Mouse (Mus musculus): ENCODE data around the gene Trak1. TPM values are rescaled to one million over a fixed set of nuclear protein-coding genes. Genes with fewer than 3 reads are reported as not detected.
A peak's percentile ranks its signal among the peaks of the same experiment; 100 is the strongest.

The Trak1 gene
- polyA plus RNA-seq, 1 experiment from 2014 or later = 37.3 TPM

- Histone ChIP-seq H3K4me2 (no peak overlapping the region), H3K9me3 (replicated peaks) (no peaks in the 10 kb centered on the region), H3K27ac (ENCODE audit: poor library complexity, severe bottlenecking) (peak overlapping the region; percentile 48), H3K4me3 (no peak overlapping the region), H3K9ac (no peak overlapping the region), H3K36me3 (peaks cover 12% of the 10 kb centered on the region), H3K4me1 (replicated peaks) (peaks cover 68% of the 10 kb centered on the region), H3K27me3 (replicated peaks) (no peaks in the 10 kb centered on the region)
- WGBS = 49% methylated on average over 3 of the region's 3 CpGs
- no peak for ATAC-seq (ENCODE audit: insufficient number of reproducible peaks, low FRiP score)
Observed at GRCm38 (mm10) chr9:121359266-121359972, 62.1 kb downstream of the Trak1 start.

GRCm38 (mm10) chr9:121360327-121360954 lies 63.1 kb downstream of the Trak1 start:
- peak overlapping the region; percentile 41 for H3K4me2 ChIP-seq
- H3K9ac ChIP-seq = peak overlapping the region; percentile 49
- peaks cover 59% of the 10 kb centered on the region for H3K4me1 ChIP-seq (replicated peaks)
- H3K27me3 ChIP-seq (replicated peaks) = no peaks in the 10 kb centered on the region
- H3K36me3 ChIP-seq = peaks cover 22% of the 10 kb centered on the region
- H3K4me3 ChIP-seq = no peak overlapping the region
- peak; percentile 64; the same call in 1 of the 2 replicates for ATAC-seq (ENCODE audit: insufficient number of reproducible peaks, low FRiP score)
- no peaks in the 10 kb centered on the region for H3K9me3 ChIP-seq (replicated peaks)
- 24% methylated on average over 11 of the region's 12 CpGs for WGBS
- peak overlapping the region; percentile 73 for H3K27ac ChIP-seq (ENCODE audit: poor library complexity, severe bottlenecking)

GRCm38 (mm10) chr9:121361010-121361409 lies 63.7 kb downstream of the Trak1 start:
- 0 out of 2 replicates have a peak overlapping the region, but pooled peaks have one; percentile 49 for H3K9ac ChIP-seq

GRCm38 (mm10) chr9:121363932-121364331 lies 66.6 kb downstream of the Trak1 start:
- peaks cover 38% of the 10 kb centered on the region for H3K4me1 ChIP-seq (replicated peaks)
- no peak overlapping the region for H3K9ac ChIP-seq
- no peak overlapping the region for H3K27ac ChIP-seq (ENCODE audit: poor library complexity, severe bottlenecking)
- 81% methylated on average over 19 of the region's 19 CpGs for WGBS
- no peak overlapping the region for H3K4me2 ChIP-seq
- H3K4me3 ChIP-seq = no peak overlapping the region
- H3K27me3 ChIP-seq (replicated peaks) = no peaks in the 10 kb centered on the region
- peaks cover 33% of the 10 kb centered on the region for H3K36me3 ChIP-seq
- no peak; the same call in 1 of the 2 replicates for ATAC-seq (ENCODE audit: insufficient number of reproducible peaks, low FRiP score)
- H3K9me3 ChIP-seq (replicated peaks) = no peaks in the 10 kb centered on the region

More at GRCm38 (mm10) chr9:121361010-121361409, 63.7 kb downstream of the Trak1 start:
- H3K36me3 ChIP-seq = peaks cover 28% of the 10 kb centered on the region
- H3K4me3 ChIP-seq = no peak overlapping the region
- H3K4me2 ChIP-seq = peak overlapping the region; percentile 41
- no peaks in the 10 kb centered on the region for H3K27me3 ChIP-seq (replicated peaks)
- H3K9me3 ChIP-seq (replicated peaks) = no peaks in the 10 kb centered on the region
- peaks cover 53% of the 10 kb centered on the region for H3K4me1 ChIP-seq (replicated peaks)
- 60% methylated on average over 9 of the region's 9 CpGs for WGBS
- H3K27ac ChIP-seq (ENCODE audit: poor library complexity, severe bottlenecking) = peak overlapping the region; percentile 73
- no peak for ATAC-seq (ENCODE audit: insufficient number of reproducible peaks, low FRiP score)

- Histone ChIP-seq H3K27ac (ENCODE audit: poor library complexity, severe bottlenecking) (no peak overlapping the region), H3K9me3 (replicated peaks) (no peaks in the 10 kb centered on the region), H3K36me3 (peaks cover 33% of the 10 kb centered on the region), H3K9ac (no peak overlapping the region), H3K4me1 (replicated peaks) (peaks cover 35% of the 10 kb centered on the region), H3K4me3 (no peak overlapping the region), H3K27me3 (replicated peaks) (no peaks in the 10 kb centered on the region), H3K4me2 (no peak overlapping the region)
- WGBS = 75% methylated on average over 18 of the region's 18 CpGs
- ATAC-seq (ENCODE audit: insufficient number of reproducible peaks, low FRiP score) = no peak
Observed at GRCm38 (mm10) chr9:121366135-121366863, 69.0 kb downstream of the Trak1 start.

- Histone ChIP-seq H3K27ac (ENCODE audit: poor library complexity, severe bottlenecking) (no peak overlapping the region), H3K36me3 (peaks cover 33% of the 10 kb centered on the region), H3K4me2 (no peak overlapping the region), H3K27me3 (replicated peaks) (no peaks in the 10 kb centered on the region), H3K4me1 (replicated peaks) (peaks cover 35% of the 10 kb centered on the region), H3K9ac (no peak overlapping the region), H3K4me3 (no peak overlapping the region), H3K9me3 (replicated peaks) (no peaks in the 10 kb centered on the region)
- WGBS = 72% methylated on average over 12 of the region's 12 CpGs
- no peak for ATAC-seq (ENCODE audit: insufficient number of reproducible peaks, low FRiP score)
Observed at GRCm38 (mm10) chr9:121366864-121367245, 69.6 kb downstream of the Trak1 start.

GRCm38 (mm10) chr9:121369573-121369972 lies 72.3 kb downstream of the Trak1 start:
- no peak overlapping the region for H3K27ac ChIP-seq (ENCODE audit: poor library complexity, severe bottlenecking)
- no peak overlapping the region for H3K4me3 ChIP-seq
- H3K4me1 ChIP-seq (replicated peaks) = peaks cover 56% of the 10 kb centered on the region
- no peak overlapping the region for H3K9ac ChIP-seq
- H3K9me3 ChIP-seq (replicated peaks) = no peaks in the 10 kb centered on the region
- peaks cover 20% of the 10 kb centered on the region for H3K36me3 ChIP-seq
- H3K27me3 ChIP-seq (replicated peaks) = no peaks in the 10 kb centered on the region
- H3K4me2 ChIP-seq = no peak overlapping the region
- no peak for ATAC-seq (ENCODE audit: insufficient number of reproducible peaks, low FRiP score)
- WGBS = 80% methylated on average over 6 of the region's 6 CpGs

GRCm38 (mm10) chr9:121371346-121371891 lies 74.1 kb downstream of the Trak1 start:
- Histone ChIP-seq H3K9ac (peak overlapping the region; percentile 55; the same call in 1 of the 2 replicates), H3K27me3 (replicated peaks) (no peaks in the 10 kb centered on the region)
- 2% methylated on average over 18 of the region's 18 CpGs for WGBS

GRCm38 (mm10) chr9:121371946-121372646 lies 74.8 kb downstream of the Trak1 start:
- peak overlapping the region; percentile 65 for H3K4me2 ChIP-seq
- peak overlapping the region; percentile 80 for H3K27ac ChIP-seq (ENCODE audit: poor library complexity, severe bottlenecking)
- H3K9ac ChIP-seq = peak overlapping the region; percentile 23; the same call in 1 of the 2 replicates
- H3K9me3 ChIP-seq (replicated peaks) = no peaks in the 10 kb centered on the region
- H3K4me3 ChIP-seq = peak overlapping the region; percentile 33
- H3K36me3 ChIP-seq = 0 out of 2 replicates have a peak, but pooled peaks cover 2% of the 10 kb centered on the region
- no peaks in the 10 kb centered on the region for H3K27me3 ChIP-seq (replicated peaks)
- ATAC-seq (ENCODE audit: insufficient number of reproducible peaks, low FRiP score) = peak; percentile 74
- H3K4me1 ChIP-seq (replicated peaks) = peaks cover 53% of the 10 kb centered on the region
- WGBS = 4% methylated on average over 11 of the region's 13 CpGs

More at GRCm38 (mm10) chr9:121371346-121371891, 74.1 kb downstream of the Trak1 start:
- H3K4me2 ChIP-seq = peak overlapping the region; percentile 65
- H3K4me1 ChIP-seq (replicated peaks) = peaks cover 56% of the 10 kb centered on the region
- ATAC-seq (ENCODE audit: insufficient number of reproducible peaks, low FRiP score) = peak; percentile 93
- H3K9me3 ChIP-seq (replicated peaks) = no peaks in the 10 kb centered on the region
- peak overlapping the region; percentile 80 for H3K27ac ChIP-seq (ENCODE audit: poor library complexity, severe bottlenecking)
- peak overlapping the region; percentile 33 for H3K4me3 ChIP-seq
- peaks cover 4% of the 10 kb centered on the region; the same call in 1 of the 2 replicates for H3K36me3 ChIP-seq

- no peak overlapping the region for H3K4me3 ChIP-seq
- H3K4me1 ChIP-seq (replicated peaks) = peaks cover 44% of the 10 kb centered on the region
- no peak overlapping the region for H3K27ac ChIP-seq (ENCODE audit: poor library complexity, severe bottlenecking)
- no peak overlapping the region for H3K9ac ChIP-seq
- H3K36me3 ChIP-seq = peaks cover 6% of the 10 kb centered on the region; the same call in 1 of the 2 replicates
- 50% methylated on average over 13 of the region's 13 CpGs for WGBS
- no peak overlapping the region for H3K4me2 ChIP-seq
- H3K9me3 ChIP-seq (replicated peaks) = no peaks in the 10 kb centered on the region
- no peaks in the 10 kb centered on the region for H3K27me3 ChIP-seq (replicated peaks)
- ATAC-seq (ENCODE audit: insufficient number of reproducible peaks, low FRiP score) = no peak
Observed at GRCm38 (mm10) chr9:121373107-121373506, 75.8 kb downstream of the Trak1 start.

All from heart, embryonic 12.5 days (tissue).